Mouse (Mus musculus) heart, adult 2 months (tissue): Measurements from ENCODE around the gene Dock8.

Experiments used
- CTCF ChIP-seq: fragments of 200-600 bp; IDR thresholded peaks from 2 replicates; pipeline ENCODE4 v1.8.1; 2022; ENCODE audit warnings: antibody characterized with exemption, mild to moderate bottlenecking, moderate library complexity
- EP300 ChIP-seq: fragments of 200-500 bp; IDR thresholded peaks from 2 replicates; pipeline ENCODE4 v1.6.1; 2011; ENCODE audit warnings: low read depth, low read length, control low read depth; ENCODE audit not compliant: insufficient read depth
- POLR2A ChIP-seq: fragments of 200-500 bp; IDR thresholded peaks from 2 replicates; pipeline ENCODE4 v1.6.1; 2011; ENCODE audit warnings: mild to moderate bottlenecking, low read depth, low read length, control low read depth; ENCODE audit not compliant: insufficient read depth

DNA sequence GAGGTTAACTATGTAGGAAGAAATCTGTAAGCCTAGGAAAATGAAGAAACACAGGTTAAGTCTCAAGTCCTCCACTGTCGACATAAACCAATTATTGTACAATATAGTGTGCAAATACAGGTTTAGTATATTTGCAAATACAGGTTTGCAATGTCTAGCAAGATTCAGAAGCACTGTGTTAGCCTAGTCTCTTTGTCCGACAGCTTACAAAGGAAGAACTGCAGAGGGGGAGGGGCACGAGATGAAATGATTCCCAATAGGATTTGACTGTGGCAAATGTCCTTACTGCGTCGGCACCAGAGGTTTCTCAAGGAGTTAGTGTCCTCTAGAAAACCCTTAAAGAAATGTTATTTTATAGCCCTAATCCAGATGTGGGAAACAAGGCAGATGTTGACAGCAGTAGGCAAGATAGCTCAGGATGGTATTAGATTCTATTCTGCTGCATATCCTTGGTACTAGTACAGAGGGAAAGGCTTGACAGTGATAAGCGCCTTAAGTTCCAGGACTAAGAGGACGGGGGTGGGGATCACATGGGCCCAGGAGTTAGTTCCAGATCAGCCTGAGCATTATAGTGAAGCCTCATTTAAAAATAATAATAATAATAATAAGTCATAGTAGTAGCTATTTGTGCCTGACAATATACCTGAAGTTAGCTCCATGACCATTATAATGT is 155.3 kb downstream of the Dock8 start:
- no peak for TF ChIP-seq POLR2A
- TF ChIP-seq CTCF, result no peak
- TF ChIP-seq EP300, result no peak
